Mouse (Mus musculus) heart, embryonic 14.5 days (tissue): ENCODE results near the gene Tox3. TPM values are rescaled to one million over a fixed set of nuclear protein-coding genes. Genes with fewer than 3 reads are reported as not detected.

Source experiments
- ATAC-seq: fragments of 200-750 bp; cut with Nextera tagmentation; 2 replicates; pipeline ENCODE4 v1.8.0; 2017; ENCODE audit warnings: low read depth, moderate TSS enrichment; ENCODE audit not compliant: insufficient number of reproducible peaks, insufficient read depth, low FRiP score
- H3K27ac ChIP-seq, 2 experiments: fragments of 200-500 bp in 1 of 2; fragments of 300-500 bp in 1 of 2; sonication (generic) in 1 of 2; replicated peaks in 1 of 2; 2 replicates each; pipeline ENCODE4 v1.5.1; 2012 to 2014; ENCODE audit warnings: low read depth in 2 of 2, low read length in 2 of 2, control low read depth in 1 of 2, mild to moderate bottlenecking in 1 of 2, mixed read lengths in 1 of 2; ENCODE audit not compliant: control insufficient read depth in 1 of 2, insufficient read depth in 1 of 2
- H3K27me3 ChIP-seq: fragments of 300-500 bp; sonication (generic); 2 replicates; pipeline ENCODE4 v1.6.1; 2014; ENCODE audit warnings: mild to moderate bottlenecking, low read length, control low read depth; ENCODE audit not compliant: control insufficient read depth, insufficient read depth
- H3K36me3 ChIP-seq: fragments of 300-500 bp; sonication (generic); 2 replicates; pipeline ENCODE4 v1.6.1; 2014; ENCODE audit warnings: mild to moderate bottlenecking, control low read depth, low read length, mixed read lengths; ENCODE audit not compliant: control insufficient read depth, insufficient read depth
- H3K4me1 ChIP-seq, 2 experiments: fragments of 200-500 bp in 1 of 2; fragments of 300-500 bp in 1 of 2; sonication (generic) in 1 of 2; 2 replicates each; pipeline ENCODE4 v1.6.1; 2012 to 2014; ENCODE audit warnings: low read length in 2 of 2, control low read depth in 1 of 2, mixed read lengths in 1 of 2; ENCODE audit not compliant: control insufficient read depth in 2 of 2, insufficient read depth in 2 of 2
- H3K4me2 ChIP-seq: fragments of 300-500 bp; sonication (generic); 2 replicates; pipeline ENCODE4 v1.6.1; 2014; ENCODE audit warnings: mild to moderate bottlenecking, low read length
- H3K4me3 ChIP-seq, 2 experiments: fragments of 200-500 bp in 1 of 2; fragments of 300-500 bp in 1 of 2; sonication (generic) in 1 of 2; 2 replicates each; pipeline ENCODE4 v1.5.1; 2012 to 2014; ENCODE audit warnings: low read length in 2 of 2, mild to moderate bottlenecking in 2 of 2, control low read depth in 1 of 2, low read depth in 1 of 2, moderate library complexity in 1 of 2; ENCODE audit not compliant: control insufficient read depth in 1 of 2, insufficient read depth in 1 of 2
- H3K9ac ChIP-seq: fragments of 300-500 bp; sonication (generic); 2 replicates; pipeline ENCODE4 v1.6.1; 2014; ENCODE audit warnings: mild to moderate bottlenecking, low read length
- H3K9me3 ChIP-seq: fragments of 300-500 bp; sonication (generic); 2 replicates; pipeline ENCODE4 v1.6.1; 2016; ENCODE audit warnings: low read length, control low read depth; ENCODE audit not compliant: control insufficient read depth
- WGBS: fragments of 180-500 bp; shearing (Covaris S2); extraction: QIAGEN DNeasy Blood & Tissue Kit; methylation state at CpG from one replicate; pipeline ENCODE4 v1.1.7; 2014; 5-methylcytosine and 5-hydroxymethylcytosine counted together
- polyA plus RNA-seq: library from polyadenylated mRNA; unstranded; fragments of >200 nt; fragmentation: Nextera tagmentation; extraction: Ambion mirVana; gene quantifications from 2 replicates; pipeline ENCODE4 v1.2.1, GENCODE M21; 2014

Gene Tox3
- polyA plus RNA-seq, 1 experiment from 2014 or later, result 29.0 TPM

DNA sequence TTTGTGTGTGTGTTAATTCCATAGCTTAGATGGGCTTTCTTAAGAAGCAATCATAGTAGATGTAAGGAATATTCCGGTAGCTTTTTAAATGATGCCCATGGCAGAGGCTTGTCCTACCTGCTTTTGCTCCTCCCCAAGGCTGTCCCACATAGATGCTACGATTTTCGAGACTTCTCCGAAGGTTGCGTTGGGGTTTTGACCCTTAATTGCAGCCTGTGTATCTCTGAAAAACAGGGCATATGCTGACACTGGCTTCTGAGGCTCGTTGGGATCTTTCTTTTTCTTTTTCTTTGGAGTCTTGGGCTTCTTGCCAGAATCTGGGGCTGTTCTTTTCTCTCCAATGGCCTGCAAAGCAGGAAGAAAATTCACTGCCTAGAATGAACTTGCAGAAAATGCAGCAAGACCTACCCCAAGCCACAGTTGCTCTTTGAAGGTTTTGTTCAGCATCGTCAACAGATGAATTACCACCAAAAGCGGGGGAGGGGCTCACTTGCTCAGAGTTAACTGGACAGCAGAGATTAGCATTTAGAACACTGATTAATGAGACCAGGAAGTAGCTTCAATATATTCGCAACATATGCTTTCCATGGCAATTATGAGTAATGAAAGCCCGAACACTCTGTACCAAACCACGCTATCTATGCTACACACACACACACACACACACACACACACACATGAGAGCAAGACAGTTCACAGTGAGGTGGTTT, 93.8 kb downstream of the Tox3 start:
- no peak overlapping the region for H3K4me2 ChIP-seq
- H3K27ac ChIP-seq, result no peak overlapping the region
- no peaks in the 10 kb centered on the region for H3K4me1 ChIP-seq
- H3K9me3 ChIP-seq, result no peaks in the 10 kb centered on the region
- no peaks in the 10 kb centered on the region for H3K27me3 ChIP-seq
- 78% methylated on average over 11 of the region's 11 CpGs for WGBS
- ATAC-seq, result no peak
- H3K9ac ChIP-seq, result no peak overlapping the region
- H3K4me3 ChIP-seq, result no peak overlapping the region
- peaks cover 56% of the 10 kb centered on the region for H3K36me3 ChIP-seq

DNA sequence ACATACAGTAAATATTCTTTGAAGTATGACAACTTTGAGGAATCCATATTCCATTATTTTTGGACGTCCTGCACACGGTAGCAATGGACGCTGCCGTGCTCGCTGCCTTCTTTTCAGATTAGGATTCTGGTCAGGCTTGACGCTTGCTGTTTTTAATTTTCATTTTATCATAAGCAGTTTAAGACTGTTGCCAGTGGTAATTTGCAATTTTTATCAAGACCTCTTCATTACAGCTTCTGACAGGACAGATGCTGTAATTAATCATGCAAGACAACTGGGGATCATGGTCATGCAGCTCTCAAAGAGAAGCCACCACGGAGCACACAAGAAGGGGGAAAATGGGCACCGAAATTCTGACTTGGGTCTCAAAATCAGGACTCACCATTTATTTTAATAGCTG, 101.8 kb downstream of the Tox3 start:
- no peaks in the 10 kb centered on the region for H3K27me3 ChIP-seq
- no peak overlapping the region for H3K4me2 ChIP-seq
- no peaks in the 10 kb centered on the region for H3K9me3 ChIP-seq
- H3K4me3 ChIP-seq, result no peak overlapping the region
- H3K9ac ChIP-seq, result no peak overlapping the region
- ATAC-seq, result no peak
- H3K4me1 ChIP-seq, result 0 out of 4 replicates have a peak, but pooled peaks cover 0 to 4% of the 10 kb centered on the region in 2 experiments
- H3K36me3 ChIP-seq, result peaks cover 27% of the 10 kb centered on the region
- no peak overlapping the region for H3K27ac ChIP-seq
- 94% methylated on average over 8 of the region's 8 CpGs for WGBS

DNA sequence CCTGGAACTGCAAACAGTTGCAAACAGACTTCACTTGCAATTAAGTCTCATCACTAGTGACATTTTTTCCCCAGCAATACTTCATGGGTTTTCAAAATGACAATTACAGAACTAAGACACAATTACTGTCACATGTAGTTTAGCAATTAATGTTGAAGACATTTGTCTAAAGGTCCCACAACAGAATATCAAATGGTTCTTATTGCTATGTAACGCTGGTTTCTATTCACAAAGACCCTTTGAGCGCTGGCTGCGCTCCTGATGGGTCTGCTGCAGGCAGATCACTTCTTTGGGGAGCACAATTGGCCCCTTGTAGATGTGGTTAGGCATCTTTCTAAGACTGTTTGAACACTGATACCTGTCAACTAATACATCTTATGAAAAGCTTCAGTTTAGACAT, 102.3 kb downstream of the Tox3 start:
- H3K4me2 ChIP-seq, result no peak overlapping the region
- no peak overlapping the region for H3K9ac ChIP-seq
- H3K36me3 ChIP-seq, result peaks cover 22% of the 10 kb centered on the region
- no peaks in the 10 kb centered on the region for H3K9me3 ChIP-seq
- H3K27ac ChIP-seq, result no peak overlapping the region
- ATAC-seq, result no peak
- 88% methylated on average over 3 of the region's 3 CpGs for WGBS
- 0 out of 4 replicates have a peak, but pooled peaks cover 0 to 4% of the 10 kb centered on the region in 2 experiments for H3K4me1 ChIP-seq
- H3K4me3 ChIP-seq, result no peak overlapping the region
- no peaks in the 10 kb centered on the region for H3K27me3 ChIP-seq

DNA sequence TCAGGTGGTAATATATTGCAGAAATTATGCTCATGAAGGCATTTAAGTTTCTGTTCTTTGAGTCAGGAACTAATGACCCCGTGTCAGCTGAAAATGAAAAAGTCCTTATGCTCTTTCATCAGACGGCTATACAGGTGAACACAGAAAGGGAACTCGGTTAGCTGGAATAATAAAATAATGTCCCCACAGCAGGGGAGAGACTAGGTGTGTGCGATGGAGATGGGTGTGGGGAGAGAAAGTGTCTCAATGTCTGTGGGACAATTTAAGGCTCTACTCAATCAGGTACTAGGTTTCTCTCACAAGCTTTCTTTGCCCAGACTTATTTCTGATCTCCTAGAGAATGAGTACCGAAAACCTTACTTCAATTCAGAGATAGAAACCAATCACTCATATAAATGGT, 103.0 kb downstream of the Tox3 start:
- WGBS, result 90% methylated on average over 5 of the region's 5 CpGs
- H3K4me2 ChIP-seq, result no peak overlapping the region
- no peaks in the 10 kb centered on the region for H3K27me3 ChIP-seq
- H3K36me3 ChIP-seq, result peaks cover 20% of the 10 kb centered on the region
- H3K4me3 ChIP-seq, result no peak overlapping the region
- no peak for ATAC-seq
- H3K9ac ChIP-seq, result no peak overlapping the region
- H3K27ac ChIP-seq, result no peak overlapping the region
- no peaks in the 10 kb centered on the region for H3K9me3 ChIP-seq
- 0 out of 4 replicates have a peak, but pooled peaks cover 0 to 4% of the 10 kb centered on the region in 2 experiments for H3K4me1 ChIP-seq

DNA sequence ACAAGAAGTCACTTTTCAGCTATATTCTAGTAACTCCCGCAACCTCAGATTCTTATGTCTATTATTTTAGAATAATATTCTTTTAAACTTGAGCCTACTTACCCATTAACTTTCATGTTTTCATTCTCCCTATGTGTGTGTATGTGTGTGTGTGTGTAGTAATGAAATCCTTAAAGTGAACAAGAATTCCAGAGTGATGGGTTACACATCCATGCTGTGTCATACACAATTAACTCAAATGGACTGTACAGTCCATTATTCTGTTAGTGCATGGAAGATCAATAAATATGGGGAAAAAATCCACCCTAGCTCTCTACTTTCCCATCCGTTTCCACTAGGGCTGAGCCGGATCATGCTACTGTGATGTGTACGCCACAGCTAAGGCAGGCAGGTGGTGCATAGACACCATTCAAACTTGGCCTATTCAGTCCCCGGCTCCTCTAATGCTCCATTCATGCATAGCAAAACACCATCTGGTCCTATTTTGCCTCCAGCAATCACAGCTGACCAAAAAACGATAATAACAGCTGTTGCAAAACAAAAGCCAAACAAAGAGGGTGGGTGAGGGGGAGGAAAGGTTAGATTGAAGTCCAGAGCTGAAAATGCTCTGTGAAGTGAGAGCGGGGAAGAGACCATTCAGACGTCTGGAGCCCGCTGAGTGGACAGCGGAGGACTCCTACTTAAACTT, 103.5 kb downstream of the Tox3 start:
- ATAC-seq, result no peak
- H3K4me2 ChIP-seq, result no peak overlapping the region
- H3K9me3 ChIP-seq, result no peaks in the 10 kb centered on the region
- no peak overlapping the region for H3K9ac ChIP-seq
- no peak overlapping the region for H3K4me3 ChIP-seq
- peaks cover 20% of the 10 kb centered on the region for H3K36me3 ChIP-seq
- 83% methylated on average over 10 of the region's 10 CpGs for WGBS
- H3K27me3 ChIP-seq, result no peaks in the 10 kb centered on the region
- H3K27ac ChIP-seq, result no peak overlapping the region
- 0 out of 4 replicates have a peak, but pooled peaks cover 0 to 4% of the 10 kb centered on the region in 2 experiments for H3K4me1 ChIP-seq

DNA sequence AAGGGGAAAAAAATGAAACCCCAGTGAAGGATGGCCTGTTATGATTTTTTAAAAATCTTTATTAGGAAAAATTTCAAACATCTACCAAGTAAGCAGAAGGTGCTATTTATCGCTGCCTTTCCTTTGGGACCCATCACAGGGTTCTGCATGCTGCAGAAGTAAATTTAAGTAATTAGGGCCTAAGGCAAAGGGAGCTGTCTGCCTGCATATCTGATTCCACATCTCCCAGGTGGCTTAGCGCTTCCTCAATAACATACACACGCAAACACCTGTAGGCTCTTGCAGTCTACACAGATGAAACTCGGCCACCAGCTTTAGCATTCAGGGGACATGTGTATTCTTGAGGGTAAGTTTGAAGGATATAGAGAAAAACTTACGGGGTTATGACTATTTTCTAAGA, 104.2 kb downstream of the Tox3 start:
- 86% methylated on average over 5 of the region's 5 CpGs for WGBS
- Histone ChIP-seq H3K4me2 (no peak overlapping the region), H3K9me3 (no peaks in the 10 kb centered on the region), H3K4me1 (0 out of 4 replicates have a peak, but pooled peaks cover 0 to 4% of the 10 kb centered on the region in 2 experiments), H3K9ac (no peak overlapping the region), H3K4me3 (no peak overlapping the region), H3K27ac (no peak overlapping the region), H3K36me3 (peaks cover 14% of the 10 kb centered on the region), H3K27me3 (no peaks in the 10 kb centered on the region)
- ATAC-seq, result no peak

DNA sequence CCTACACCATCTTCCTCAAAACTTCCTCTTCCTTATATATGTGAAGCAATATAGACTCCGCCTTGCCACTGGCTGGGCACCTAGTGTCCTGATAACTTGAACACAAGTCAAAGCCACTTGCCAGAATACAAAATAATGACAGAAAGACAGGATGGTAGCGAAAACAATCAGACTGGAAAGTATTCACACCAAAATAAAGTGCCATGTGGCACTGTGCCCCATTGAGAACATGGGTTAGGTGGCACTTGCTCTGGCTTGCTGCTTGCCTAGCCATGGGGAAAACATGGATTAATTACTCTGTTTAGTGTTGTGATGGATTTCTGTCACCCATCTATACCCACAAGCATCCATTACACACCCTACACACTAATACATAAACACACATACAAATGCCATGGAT, 105.8 kb downstream of the Tox3 start:
- no peak overlapping the region for H3K9ac ChIP-seq
- WGBS, result 83% methylated on average over 2 of the region's 2 CpGs

More for the DNA sequence above, 105.8 kb downstream of the Tox3 start:
- Histone ChIP-seq H3K4me1 (0 out of 4 replicates have a peak, but pooled peaks cover 0 to 4% of the 10 kb centered on the region in 2 experiments), H3K4me2 (no peak overlapping the region), H3K27me3 (no peaks in the 10 kb centered on the region), H3K36me3 (no peaks in the 10 kb centered on the region), H3K27ac (no peak overlapping the region), H3K4me3 (no peak overlapping the region), H3K9me3 (no peaks in the 10 kb centered on the region)
- no peak for ATAC-seq
